Mouse (Mus musculus) megakaryocyte, embryonic 14.5 days (primary cell): ENCODE data around the gene Pnpla2. TPM values are rescaled to one million over a fixed set of nuclear protein-coding genes. Genes with fewer than 3 reads are reported as not detected.

ENCODE experiments used
- H3K27me3 ChIP-seq: replicated peaks from 2 replicates; pipeline ENCODE3; 2012; ENCODE audit warnings: inconsistent platforms
- H3K36me3 ChIP-seq: replicated peaks from 2 replicates; pipeline ENCODE3; 2012; ENCODE audit warnings: low read length, inconsistent platforms, mixed read lengths
- H3K4me1 ChIP-seq: 2 replicates; pipeline ENCODE4 v1.6.1; 2012; ENCODE audit warnings: inconsistent platforms
- H3K4me3 ChIP-seq: replicated peaks from 2 replicates; pipeline ENCODE3; 2012; ENCODE audit warnings: moderate library complexity, mild to moderate bottlenecking, inconsistent platforms
- H3K9me3 ChIP-seq: 2 replicates; pipeline ENCODE4 v1.6.1; 2012; ENCODE audit warnings: inconsistent platforms
- FLI1 ChIP-seq: IDR thresholded peaks from 2 replicates; pipeline ENCODE4 v1.6.1; 2012; ENCODE audit warnings: low read length, inconsistent platforms, mixed read lengths
- GATA1 ChIP-seq: IDR thresholded peaks from 3 replicates; pipeline ENCODE4 v1.6.1; 2012; ENCODE audit warnings: mixed read lengths, low read length, inconsistent platforms, borderline replicate concordance
- polyA plus RNA-seq: library from polyadenylated mRNA; stranded (reverse); fragments of >175 nt; gene quantifications from 2 replicates; pipeline ENCODE4 v1.2.3, GENCODE M21; 2012; ENCODE audit warnings: low replicate concordance; ENCODE audit not compliant: insufficient read depth

Pnpla2 gene
- polyA plus RNA-seq, 1 experiment = 230 TPM

- Histone ChIP-seq H3K27me3 (no peaks in the 10 kb centered on the region), H3K4me1 (peaks cover 34% of the 10 kb centered on the region), H3K36me3 (peaks cover 100% of the 10 kb centered on the region), H3K9me3 (no peaks in the 10 kb centered on the region), H3K4me3 (no peak overlapping the region)
- TF ChIP-seq FLI1 = no peak
- no peak for TF ChIP-seq GATA1
These were observed 40.4 kb downstream of the Pnpla2 start for GRCm38 (mm10) chr7:141495379-141495778.

DNA sequence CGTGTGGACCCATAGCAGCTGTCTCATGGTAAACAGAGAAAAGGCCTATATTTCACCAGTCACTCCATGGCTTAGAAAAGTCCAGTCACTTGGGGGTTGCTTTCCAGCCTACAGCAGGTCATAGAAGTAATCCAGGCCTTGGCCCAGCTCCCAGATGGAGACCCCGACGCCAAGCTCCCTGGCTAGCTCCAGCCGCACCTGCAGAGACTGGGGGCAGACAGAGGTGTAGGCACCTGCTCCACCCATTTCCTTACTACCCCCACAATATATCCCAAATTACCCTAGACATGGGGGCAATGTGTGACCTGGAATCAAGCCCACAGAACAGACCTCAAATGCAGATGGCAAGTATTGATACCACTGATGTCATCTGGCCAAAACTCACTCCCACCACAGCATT lies 40.9 kb downstream of the Pnpla2 start:
- H3K9me3 ChIP-seq = no peaks in the 10 kb centered on the region
- no peak for TF ChIP-seq GATA1
- TF ChIP-seq FLI1 = no peak
- H3K27me3 ChIP-seq = no peaks in the 10 kb centered on the region
- H3K4me1 ChIP-seq = peaks cover 28% of the 10 kb centered on the region
- no peak overlapping the region for H3K4me3 ChIP-seq
- peaks cover 98% of the 10 kb centered on the region for H3K36me3 ChIP-seq

DNA sequence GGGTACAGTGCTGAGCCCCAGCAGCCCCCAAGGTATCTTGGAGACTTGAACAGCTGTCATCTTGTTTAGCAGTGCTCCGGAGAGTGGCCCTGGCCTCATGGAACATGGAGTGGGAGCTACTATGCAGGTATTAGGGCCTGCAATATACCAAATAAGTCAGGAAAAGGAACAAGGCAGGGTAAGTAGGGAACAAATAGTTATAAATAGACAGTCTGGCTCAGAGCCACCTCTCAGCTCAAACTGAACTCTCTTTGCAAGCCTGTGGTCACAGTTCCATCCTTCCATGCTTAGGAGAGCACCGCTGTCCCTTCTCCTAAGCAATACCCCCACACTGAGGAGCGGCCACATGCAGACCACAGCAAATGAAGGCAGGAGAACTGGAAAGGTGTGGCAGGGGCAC lies 42.6 kb downstream of the Pnpla2 start:
- TF ChIP-seq FLI1 = no peak
- no peak for TF ChIP-seq GATA1
- Histone ChIP-seq H3K9me3 (no peaks in the 10 kb centered on the region), H3K36me3 (peaks cover 97% of the 10 kb centered on the region), H3K4me3 (no peak overlapping the region), H3K4me1 (peaks cover 19% of the 10 kb centered on the region), H3K27me3 (no peaks in the 10 kb centered on the region)

DNA sequence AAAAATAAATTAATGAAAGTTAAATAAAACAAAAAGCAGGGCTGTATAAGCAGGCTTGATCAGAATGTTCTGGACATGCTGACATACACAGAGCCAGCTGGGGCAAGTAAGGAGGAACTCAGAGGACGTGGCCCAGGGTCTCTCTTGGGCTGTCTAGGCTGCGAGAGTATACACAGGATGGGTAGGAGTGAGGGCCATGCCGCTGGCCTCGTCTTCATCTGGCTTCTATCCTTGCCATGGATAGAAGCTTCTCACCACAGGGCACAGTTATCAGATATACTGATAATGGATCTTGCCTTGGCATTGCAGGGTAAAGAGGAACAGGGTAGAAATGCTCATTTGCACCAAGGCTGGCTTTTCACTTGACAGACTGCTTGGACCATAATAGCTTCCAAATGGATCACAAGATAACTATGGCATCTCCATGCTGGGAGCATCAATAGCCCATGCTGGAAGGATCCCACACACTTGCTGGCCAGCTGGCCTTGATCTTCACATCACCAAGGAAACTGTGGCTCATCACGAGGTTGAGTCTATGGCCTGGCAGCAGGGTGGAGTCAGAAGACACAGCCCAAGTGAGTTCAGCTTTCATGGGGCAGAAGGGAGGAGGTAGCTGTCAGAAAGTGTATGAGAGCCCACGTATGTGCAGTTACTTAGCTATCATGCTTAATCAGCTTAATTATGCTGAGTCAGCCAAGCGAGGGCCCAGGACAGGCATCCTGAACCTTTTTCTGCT lies 47.0 kb downstream of the Pnpla2 start:
- no peak for TF ChIP-seq FLI1
- TF ChIP-seq GATA1 = no peak
- no peak overlapping the region for H3K4me3 ChIP-seq
- no peaks in the 10 kb centered on the region for H3K9me3 ChIP-seq
- peaks cover 31% of the 10 kb centered on the region for H3K4me1 ChIP-seq
- H3K27me3 ChIP-seq = no peaks in the 10 kb centered on the region
- H3K36me3 ChIP-seq = peaks cover 71% of the 10 kb centered on the region

DNA sequence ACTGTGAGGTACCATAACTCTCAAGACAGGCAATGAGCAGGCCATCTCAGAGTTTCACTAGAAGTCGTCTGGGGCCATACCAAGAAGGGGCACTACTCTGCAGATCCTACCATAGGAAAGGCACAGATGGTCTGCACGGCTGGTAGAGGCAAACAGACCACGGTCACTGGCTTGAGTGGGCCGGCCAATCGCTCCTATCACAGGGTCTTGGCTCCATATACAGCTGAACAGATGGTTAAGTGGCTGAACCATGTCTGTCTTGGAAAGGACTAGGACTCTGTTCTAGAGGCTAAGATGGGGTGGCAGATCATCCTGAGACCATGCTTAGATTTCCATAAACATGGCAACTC lies 47.5 kb downstream of the Pnpla2 start:
- H3K27me3 ChIP-seq = no peaks in the 10 kb centered on the region
- H3K36me3 ChIP-seq = peaks cover 68% of the 10 kb centered on the region
- H3K9me3 ChIP-seq = no peaks in the 10 kb centered on the region
- H3K4me1 ChIP-seq = peaks cover 30% of the 10 kb centered on the region
- TF ChIP-seq GATA1 = no peak
- TF ChIP-seq FLI1 = no peak
- H3K4me3 ChIP-seq = no peak overlapping the region

- Histone ChIP-seq H3K9me3 (no peaks in the 10 kb centered on the region), H3K27me3 (no peaks in the 10 kb centered on the region), H3K4me3 (no peak overlapping the region), H3K36me3 (peaks cover 71% of the 10 kb centered on the region), H3K4me1 (peaks cover 35% of the 10 kb centered on the region)
- TF ChIP-seq GATA1 (no peak), FLI1 (no peak)
These were observed 51.3 kb downstream of the Pnpla2 start for GRCm38 (mm10) chr7:141506278-141506677.

- no peaks in the 10 kb centered on the region for H3K27me3 ChIP-seq
- TF ChIP-seq FLI1 = no peak
- H3K36me3 ChIP-seq = peaks cover 71% of the 10 kb centered on the region
- no peaks in the 10 kb centered on the region for H3K9me3 ChIP-seq
- no peak overlapping the region for H3K4me3 ChIP-seq
- peaks cover 27% of the 10 kb centered on the region for H3K4me1 ChIP-seq
These were observed 53.2 kb downstream of the Pnpla2 start for GRCm38 (mm10) chr7:141508160-141508559.

DNA sequence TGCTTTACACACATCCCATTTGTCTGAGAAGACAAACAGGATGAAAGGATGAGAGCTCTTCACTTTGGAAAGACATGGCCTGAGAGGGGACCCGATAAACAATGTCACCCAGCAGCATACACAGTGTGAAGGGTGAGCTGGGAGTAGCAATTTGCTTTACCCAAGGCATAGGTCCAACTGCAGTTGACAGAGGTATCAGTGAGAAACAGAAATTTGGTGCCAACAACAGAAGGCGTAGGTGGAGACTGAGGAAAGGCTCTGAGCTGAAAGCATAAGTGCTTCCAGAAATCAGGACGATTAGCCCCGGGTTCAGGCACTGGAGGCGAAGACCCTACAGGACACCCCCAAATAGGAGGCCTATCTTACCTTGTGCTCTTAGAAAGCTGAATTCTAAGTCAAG lies 55.2 kb downstream of the Pnpla2 start:
- Histone ChIP-seq H3K27me3 (no peaks in the 10 kb centered on the region), H3K4me3 (no peak overlapping the region), H3K4me1 (peaks cover 27% of the 10 kb centered on the region), H3K9me3 (no peaks in the 10 kb centered on the region), H3K36me3 (peaks cover 88% of the 10 kb centered on the region)
- TF ChIP-seq FLI1 (no peak), GATA1 (no peak)

Other genes starting within 250 kb of the Pnpla2 start
- 0.57 TPM in 1 of 2 replicates, not detected in the other for gene Lmntd2, start 241.1 kb upstream of the Pnpla2 start, polyA plus RNA-seq
- gene Rassf7, start 239.3 kb upstream of the Pnpla2 start, polyA plus RNA-seq = 3.6 and 11.1 TPM in 2 replicates
- gene Phrf1, start 226.4 kb upstream of the Pnpla2 start, polyA plus RNA-seq = 82.9 and 114 TPM in 2 replicates
- 154 and 188 TPM in 2 replicates for gene Irf7, start 188.7 kb upstream of the Pnpla2 start, polyA plus RNA-seq
- not detected in 2 replicates for gene Cdhr5, start 178.4 kb upstream of the Pnpla2 start, polyA plus RNA-seq
- gene Sct, start 176.1 kb upstream of the Pnpla2 start, polyA plus RNA-seq = not detected in 2 replicates
- gene Drd4, start 163.2 kb upstream of the Pnpla2 start, polyA plus RNA-seq = 0.04 TPM in 1 of 2 replicates, not detected in the other
- gene Deaf1, start 127.5 kb upstream of the Pnpla2 start, polyA plus RNA-seq = 52.9 and 121 TPM in 2 replicates
- 12.3 and 27.1 TPM in 2 replicates for gene Tmem80, start 127.5 kb upstream of the Pnpla2 start, polyA plus RNA-seq
- 0.10 TPM in 1 of 2 replicates, not detected in the other for gene Eps8l2, start 116.3 kb upstream of the Pnpla2 start, polyA plus RNA-seq
- gene Taldo1, start 63.0 kb upstream of the Pnpla2 start, polyA plus RNA-seq = 173 and 451 TPM in 2 replicates
- gene Gatd1, start 41.1 kb upstream of the Pnpla2 start, polyA plus RNA-seq = 11.1 TPM in 1 of 2 replicates, not detected in the other
- gene Cend1, start 25.7 kb upstream of the Pnpla2 start, polyA plus RNA-seq = not detected in 2 replicates
- 22.2 and 47.0 TPM in 2 replicates for gene Slc25a22, start 17.3 kb upstream of the Pnpla2 start, polyA plus RNA-seq
- 13.0 and 25.6 TPM in 2 replicates for gene Pidd1, start 11.2 kb upstream of the Pnpla2 start, polyA plus RNA-seq
- 6,138 and 9,533 TPM in 2 replicates for gene Rplp2, start 7.8 kb upstream of the Pnpla2 start, polyA plus RNA-seq
- 19.4 and 29.4 TPM in 2 replicates for gene Cracr2b, start 5.9 kb downstream of the Pnpla2 start, polyA plus RNA-seq
- 56.1 and 168 TPM in 2 replicates for gene Cd151, start 12.2 kb downstream of the Pnpla2 start, polyA plus RNA-seq
- 49.6 and 150 TPM in 2 replicates for gene Polr2l, start 19.9 kb downstream of the Pnpla2 start, polyA plus RNA-seq
- 53.2 and 54.8 TPM in 2 replicates for gene Tspan4, start 20.0 kb downstream of the Pnpla2 start, polyA plus RNA-seq
- 28.4 and 49.7 TPM in 2 replicates for gene Chid1, start 84.7 kb downstream of the Pnpla2 start, polyA plus RNA-seq
- 22.5 and 22.9 TPM in 2 replicates for gene Ap2a2, start 107.0 kb downstream of the Pnpla2 start, polyA plus RNA-seq
- 1.3 and 4.0 TPM in 2 replicates for gene Muc6, start 200.1 kb downstream of the Pnpla2 start, polyA plus RNA-seq
- 0.10 and 1.1 TPM in 2 replicates for gene Muc2, start 235.1 kb downstream of the Pnpla2 start, polyA plus RNA-seq